Mouse (Mus musculus) bone marrow macrophage, adult 2 months (primary cell): ENCODE results near the gene Dst.

Experiments used
- CTCF ChIP-seq: IDR thresholded peaks from 2 replicates; pipeline ENCODE4 v1.5.1; 2012; ENCODE audit warnings: low read depth, mild to moderate bottlenecking, low read length, moderate library complexity
- POLR2A ChIP-seq: IDR thresholded peaks from 2 replicates; pipeline ENCODE4 v1.6.1; 2012; ENCODE audit warnings: mild to moderate bottlenecking, low read depth, low read length, borderline replicate concordance

- TF ChIP-seq POLR2A (no peak), CTCF (no peak)
Measured at GRCm38 (mm10) chr1:34023154-34023553, 115.1 kb downstream of the Dst start.
